Mouse (Mus musculus) olfactory bulb, adult 2 months (tissue): ENCODE measurements around the gene Pym1. TPM values are rescaled to one million over a fixed set of nuclear protein-coding genes. Genes with fewer than 3 reads are reported as not detected.
A peak's percentile ranks its signal among the peaks of the same experiment; 100 is the strongest.

Experiments
- H3K27ac ChIP-seq: fragments of 200-500 bp; 2 replicates; pipeline ENCODE4 v1.5.1; 2012; ENCODE audit warnings: low read depth, low read length; ENCODE audit not compliant: insufficient read depth
- H3K4me1 ChIP-seq: fragments of 200-500 bp; 2 replicates; pipeline ENCODE4 v1.6.1; 2012; ENCODE audit warnings: low read length; ENCODE audit not compliant: control insufficient read depth, insufficient read depth
- H3K4me3 ChIP-seq: fragments of 200-500 bp; 2 replicates; pipeline ENCODE4 v1.5.1; 2012; ENCODE audit warnings: mild to moderate bottlenecking, low read depth, low read length, moderate library complexity; ENCODE audit not compliant: insufficient read depth
- CTCF ChIP-seq: fragments of 200-500 bp; IDR thresholded peaks from 2 replicates; pipeline ENCODE4 v1.5.1; 2012; ENCODE audit warnings: low read depth, mild to moderate bottlenecking, low read length, moderate library complexity; ENCODE audit not compliant: insufficient read depth
- POLR2A ChIP-seq: fragments of 200-500 bp; IDR thresholded peaks from 2 replicates; pipeline ENCODE4 v1.6.1; 2012; ENCODE audit warnings: mild to moderate bottlenecking, low read depth, low read length, moderate library complexity; ENCODE audit not compliant: insufficient read depth
- WGBS: fragments of 180-500 bp; shearing (Covaris S2); methylation state at CpG from one replicate; pipeline ENCODE4 v1.1.7; 2018; 5-methylcytosine and 5-hydroxymethylcytosine counted together
- polyA plus RNA-seq: library from polyadenylated mRNA; stranded (reverse); fragments of >200 nt; gene quantifications from 2 replicates; pipeline ENCODE4 v1.2.4, GENCODE M21; 2012; ENCODE audit warnings: low replicate concordance; ENCODE audit not compliant: missing spikeins, insufficient read depth, insufficient read length

The Pym1 gene
- polyA plus RNA-seq, 1 experiment: not detected

- TF ChIP-seq POLR2A: peak; percentile 34; the same call in 1 of the 2 replicates
- no peak for TF ChIP-seq CTCF
These were observed 3.9 kb upstream of the Pym1 start for GRCm38 (mm10) chr10:128743791-128744191.

GRCm38 (mm10) chr10:128744211-128744610 is 3.5 kb upstream of the Pym1 start:
- Histone ChIP-seq H3K4me3 (peak overlapping the region; percentile 65), H3K4me1 (peaks cover 12% of the 10 kb centered on the region), H3K27ac (peak overlapping the region; percentile 16; the same call in 1 of the 2 replicates)
- 35% methylated on average over 8 of the region's 8 CpGs for WGBS
- TF ChIP-seq CTCF (no peak), POLR2A (no peak)

More at GRCm38 (mm10) chr10:128743791-128744191, 3.9 kb upstream of the Pym1 start:
- Histone ChIP-seq H3K4me3 (peak overlapping the region; percentile 65), H3K27ac (peak overlapping the region; percentile 16; the same call in 1 of the 2 replicates), H3K4me1 (peaks cover 12% of the 10 kb centered on the region)
- 2% methylated on average over 37 of the region's 37 CpGs for WGBS

- 26% methylated on average over 18 of the region's 18 CpGs for WGBS
- peaks cover 12% of the 10 kb centered on the region for H3K4me1 ChIP-seq
- peak within 1 kb of the TSS; percentile 65 for H3K4me3 ChIP-seq
- peak within 1 kb of the TSS; percentile 16; the same call in 1 of the 2 replicates for H3K27ac ChIP-seq
- TF ChIP-seq CTCF (no peak), POLR2A (no peak)
These were observed 2.7 kb upstream of the Pym1 start, which contains the start of gene Dgka for GRCm38 (mm10) chr10:128744680-128745601. Gene Dgka (minus strand): TSS chr10:128744855.

- 92% methylated on average over 10 of the region's 10 CpGs for WGBS
- H3K4me1 ChIP-seq: peaks cover 12% of the 10 kb centered on the region
- H3K4me3 ChIP-seq: no peak overlapping the region
- no peak overlapping the region for H3K27ac ChIP-seq
- TF ChIP-seq CTCF (no peak), POLR2A (no peak)
These were observed 1.6 kb upstream of the Pym1 start for GRCm38 (mm10) chr10:128745946-128746613.

- Histone ChIP-seq H3K27ac (peak overlapping the region; percentile 92), H3K4me1 (peaks cover 12% of the 10 kb centered on the region), H3K4me3 (peak overlapping the region; percentile 91)
- TF ChIP-seq CTCF: no peak
- WGBS: 46% methylated on average over 9 of the region's 9 CpGs
These were observed 580 bp upstream of the Pym1 start for GRCm38 (mm10) chr10:128746972-128747645.

GRCm38 (mm10) chr10:128748252-128748864 is 669 bp downstream of the Pym1 start:
- Histone ChIP-seq H3K4me3 (peak overlapping the region; percentile 91), H3K4me1 (peaks cover 12% of the 10 kb centered on the region), H3K27ac (peak overlapping the region; percentile 92)
- TF ChIP-seq CTCF: peak; percentile 63; the same call in 1 of the 2 replicates
- peak; percentile 45; the same call in 1 of the 2 replicates for TF ChIP-seq POLR2A
- under 1% methylated on average over 37 of the region's 37 CpGs for WGBS

- TF ChIP-seq CTCF (no peak), POLR2A (no peak)
- Histone ChIP-seq H3K4me1 (no peaks in the 10 kb centered on the region), H3K4me3 (no peak overlapping the region), H3K27ac (no peak overlapping the region)
- WGBS: 75% methylated on average over 2 of the region's 2 CpGs
These were observed 25.2 kb downstream of the Pym1 start for GRCm38 (mm10) chr10:128772895-128773294.

- no peak overlapping the region for H3K27ac ChIP-seq
- H3K4me3 ChIP-seq: no peak overlapping the region
- 23% methylated on average over 5 of the region's 5 CpGs for whole genome bisulfite sequencing
- no peaks in the 10 kb centered on the region for H3K4me1 ChIP-seq
- TF ChIP-seq POLR2A: no peak
- no peak for TF ChIP-seq CTCF
These were observed 26.0 kb downstream of the Pym1 start for GRCm38 (mm10) chr10:128773685-128774084.
